Mouse (Mus musculus): ENCODE measurements around the gene Map3k9.
A peak's percentile ranks its signal among the peaks of the same experiment; 100 is the strongest.

GRCm38 (mm10) chr12:81787262-81787661 lies 6.3 kb upstream of the Map3k9 start:
- peak; percentile 41 for TF ChIP-seq CTCF (IDR thresholded peaks at IDR 0.05; ENCODE audit: control insufficient read depth, insufficient read depth, low read length)
- TF ChIP-seq POLR2A (IDR thresholded peaks at IDR 0.05; ENCODE audit: borderline replicate concordance, control insufficient read depth, low read depth, low read length) = no peak

All from bone marrow, adult 2 months (tissue).